Mouse (Mus musculus) left cerebral cortex, adult 9 months (tissue): ENCODE measurements at regions not wholly inside any gene's neighbourhood (a gene's known extent, or its start where the extent isn't known, plus 50 kb on each side); places are given as distances from the start of the nearest gene placed in this dataset.

Experiments
- DNase-seq, 2 experiments: peaks; one replicate each; pipeline ENCODE4 v3.0.0; 2022; ENCODE audit warnings: low spot score in 2 of 2

DNA sequence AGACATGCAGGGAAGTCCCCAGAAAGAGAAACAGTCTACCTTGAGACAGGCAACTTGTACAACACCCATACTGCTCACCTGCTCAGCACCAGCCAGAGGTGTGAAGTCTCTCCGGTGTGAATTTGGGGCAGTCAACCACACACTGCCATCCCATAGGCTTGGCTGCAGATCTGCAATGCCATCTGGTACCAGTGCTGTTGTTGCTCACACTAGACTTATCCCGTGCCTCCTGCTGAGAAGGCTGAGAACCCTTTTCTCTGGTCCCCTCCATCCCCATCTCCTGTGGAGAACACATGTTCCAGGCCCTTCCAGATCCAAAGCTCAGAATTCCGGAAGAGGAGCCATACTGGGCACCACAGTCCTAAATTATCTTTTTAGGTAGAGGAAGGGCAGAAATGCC is 71.3 kb downstream of the Ets2 start:
- DNase-seq = peak in 1 of 2 experiments; percentile 28
